Mouse (Mus musculus) hindbrain, embryonic 15.5 days (tissue): ENCODE results near the gene Kcnma1. TPM values are rescaled to one million over a fixed set of nuclear protein-coding genes. Genes with fewer than 3 reads are reported as not detected.

ENCODE experiments used
- ATAC-seq: fragments of 200-750 bp; cut with Nextera tagmentation; 2 replicates; pipeline ENCODE4 v1.8.0; 2017; ENCODE audit warnings: low read depth, moderate number of reproducible peaks, moderate TSS enrichment; ENCODE audit not compliant: low FRiP score
- H3K27ac ChIP-seq: fragments of 300-500 bp; sonication (generic); replicated peaks from 2 replicates; pipeline ENCODE4 v1.5.1; 2015; ENCODE audit warnings: mild to moderate bottlenecking, inconsistent platforms
- H3K27me3 ChIP-seq: fragments of 300-500 bp; sonication (generic); 2 replicates; pipeline ENCODE4 v1.6.1; 2015; ENCODE audit warnings: control low read depth, inconsistent platforms
- H3K36me3 ChIP-seq: fragments of 300-500 bp; sonication (generic); 2 replicates; pipeline ENCODE4 v1.6.1; 2015; ENCODE audit warnings: control low read depth, inconsistent platforms
- H3K4me1 ChIP-seq: fragments of 300-500 bp; sonication (generic); replicated peaks from 2 replicates; pipeline ENCODE4 v1.6.1; 2015; ENCODE audit warnings: control low read depth, inconsistent platforms
- H3K4me2 ChIP-seq: fragments of 300-500 bp; sonication (generic); 2 replicates; pipeline ENCODE4 v1.6.1; 2015; ENCODE audit warnings: moderate library complexity, mild to moderate bottlenecking, inconsistent platforms
- H3K4me3 ChIP-seq: fragments of 300-500 bp; sonication (generic); 2 replicates; pipeline ENCODE4 v1.5.1; 2015; ENCODE audit warnings: mild to moderate bottlenecking, inconsistent platforms
- H3K9ac ChIP-seq: fragments of 300-500 bp; sonication (generic); 2 replicates; pipeline ENCODE4 v1.6.1; 2015; ENCODE audit warnings: inconsistent platforms
- H3K9me3 ChIP-seq: fragments of 300-500 bp; sonication (generic); 2 replicates; pipeline ENCODE4 v1.6.1; 2016; ENCODE audit warnings: control low read depth, inconsistent platforms
- WGBS: fragments of 180-500 bp; shearing (Covaris S2); methylation state at CpG from one replicate; pipeline ENCODE4 v1.1.7; 2015; 5-methylcytosine and 5-hydroxymethylcytosine counted together
- polyA plus RNA-seq: library from polyadenylated mRNA; unstranded; fragments of >200 nt; fragmentation: Nextera tagmentation; extraction: Ambion mirVana; gene quantifications from 2 replicates; pipeline ENCODE4 v1.2.1, GENCODE M21; 2015

Kcnma1 gene
- polyA plus RNA-seq, 1 experiment from 2014 or later: 16.6 TPM

- WGBS: 73% methylated on average over 8 of the region's 8 CpGs
- ATAC-seq: no peak
- H3K36me3 ChIP-seq: no peaks in the 10 kb centered on the region; the same call in 1 of the 2 replicates
- no peak overlapping the region for H3K4me2 ChIP-seq
- H3K4me3 ChIP-seq: no peak overlapping the region
- H3K9me3 ChIP-seq: no peaks in the 10 kb centered on the region
- H3K27me3 ChIP-seq: no peaks in the 10 kb centered on the region
- no peak overlapping the region for H3K27ac ChIP-seq
- no peak overlapping the region for H3K9ac ChIP-seq
- H3K4me1 ChIP-seq: no peaks in the 10 kb centered on the region
Observed at GRCm38 (mm10) chr14:23493750-23494495, 520.4 kb downstream of the Kcnma1 start.

- H3K4me1 ChIP-seq: no peaks in the 10 kb centered on the region
- no peak overlapping the region for H3K4me3 ChIP-seq
- no peak overlapping the region for H3K27ac ChIP-seq
- no peak overlapping the region for H3K9ac ChIP-seq
- WGBS: 86% methylated on average over 9 of the region's 9 CpGs
- no peaks in the 10 kb centered on the region for H3K27me3 ChIP-seq
- ATAC-seq: no peak
- no peaks in the 10 kb centered on the region; the same call in 1 of the 2 replicates for H3K36me3 ChIP-seq
- no peaks in the 10 kb centered on the region for H3K9me3 ChIP-seq
- no peak overlapping the region for H3K4me2 ChIP-seq
Observed at GRCm38 (mm10) chr14:23492581-23493360, 521.5 kb downstream of the Kcnma1 start.

GRCm38 (mm10) chr14:23491359-23491758, 522.9 kb downstream of the Kcnma1 start:
- Histone ChIP-seq H3K4me2 (no peak overlapping the region), H3K36me3 (no peaks in the 10 kb centered on the region), H3K4me1 (no peaks in the 10 kb centered on the region), H3K9me3 (no peaks in the 10 kb centered on the region), H3K9ac (no peak overlapping the region), H3K27ac (no peak overlapping the region), H3K4me3 (no peak overlapping the region), H3K27me3 (no peaks in the 10 kb centered on the region)
- WGBS: 42% methylated on average over 2 of the region's 2 CpGs
- no peak for ATAC-seq

- no peak for ATAC-seq
- 87% methylated on average over 1 of the region's 1 CpGs for WGBS
Observed at GRCm38 (mm10) chr14:23486687-23487086, 527.6 kb downstream of the Kcnma1 start.

DNA sequence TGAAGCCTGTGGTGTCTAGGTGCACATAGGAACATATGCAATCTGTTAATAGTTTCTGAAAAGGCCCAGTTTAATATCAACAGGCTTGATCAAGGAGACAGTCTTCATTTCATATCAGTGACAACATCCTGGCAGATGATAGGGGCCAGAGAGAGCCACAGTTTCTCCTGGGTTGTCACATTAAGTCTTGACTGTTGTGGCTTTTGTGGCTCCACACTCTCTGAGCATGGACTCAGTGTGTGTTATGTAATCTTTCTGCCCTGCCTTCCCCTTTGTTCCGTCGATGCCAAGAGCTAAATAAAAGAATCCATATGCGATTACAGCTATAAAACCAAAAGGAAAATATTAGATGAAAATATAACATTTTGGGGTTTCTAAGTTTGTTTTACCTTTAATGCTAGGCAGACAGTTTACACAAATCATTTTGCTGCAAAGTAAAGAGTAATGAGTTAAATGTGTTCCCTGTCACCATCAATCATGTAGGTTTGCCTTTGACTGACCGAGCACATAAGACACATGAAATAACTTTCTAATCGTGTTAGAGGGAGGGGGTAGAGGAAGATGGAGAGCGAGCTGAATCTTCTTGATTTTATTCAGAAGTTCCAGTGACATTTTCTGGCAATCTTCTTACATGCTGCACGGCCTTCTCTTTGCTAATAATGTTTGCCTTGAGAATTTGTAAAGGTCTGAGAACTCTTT, 528.3 kb downstream of the Kcnma1 start:
- Histone ChIP-seq H3K27ac (no peak overlapping the region), H3K36me3 (no peaks in the 10 kb centered on the region), H3K4me2 (no peak overlapping the region), H3K9me3 (no peaks in the 10 kb centered on the region), H3K4me3 (no peak overlapping the region), H3K27me3 (no peaks in the 10 kb centered on the region), H3K9ac (no peak overlapping the region), H3K4me1 (no peaks in the 10 kb centered on the region)
- ATAC-seq: no peak
- WGBS: 84% methylated on average over 7 of the region's 7 CpGs

More at GRCm38 (mm10) chr14:23486687-23487086, 527.6 kb downstream of the Kcnma1 start:
- no peaks in the 10 kb centered on the region for H3K36me3 ChIP-seq
- no peak overlapping the region for H3K9ac ChIP-seq
- no peak overlapping the region for H3K4me2 ChIP-seq
- no peaks in the 10 kb centered on the region for H3K27me3 ChIP-seq
- no peak overlapping the region for H3K27ac ChIP-seq
- H3K9me3 ChIP-seq: no peaks in the 10 kb centered on the region
- H3K4me3 ChIP-seq: no peak overlapping the region
- no peaks in the 10 kb centered on the region for H3K4me1 ChIP-seq

GRCm38 (mm10) chr14:23475129-23475528, 539.2 kb downstream of the Kcnma1 start:
- no peaks in the 10 kb centered on the region for H3K27me3 ChIP-seq
- H3K4me2 ChIP-seq: no peak overlapping the region
- no peak overlapping the region for H3K9ac ChIP-seq
- ATAC-seq: no peak
- no peaks in the 10 kb centered on the region for H3K9me3 ChIP-seq
- 85% methylated on average over 4 of the region's 4 CpGs for WGBS
- H3K36me3 ChIP-seq: no peaks in the 10 kb centered on the region
- H3K4me1 ChIP-seq: no peaks in the 10 kb centered on the region
- H3K4me3 ChIP-seq: no peak overlapping the region
- no peak overlapping the region for H3K27ac ChIP-seq

- Histone ChIP-seq H3K36me3 (no peaks in the 10 kb centered on the region), H3K4me2 (no peak overlapping the region), H3K27ac (no peak overlapping the region), H3K9me3 (no peaks in the 10 kb centered on the region), H3K27me3 (no peaks in the 10 kb centered on the region), H3K9ac (no peak overlapping the region), H3K4me3 (no peak overlapping the region), H3K4me1 (no peaks in the 10 kb centered on the region)
- ATAC-seq: no peak
- 81% methylated on average over 2 of the region's 2 CpGs for WGBS
Observed at GRCm38 (mm10) chr14:23470071-23470470, 544.2 kb downstream of the Kcnma1 start.

GRCm38 (mm10) chr14:23465135-23465534, 549.2 kb downstream of the Kcnma1 start:
- no peak overlapping the region for H3K4me3 ChIP-seq
- no peak overlapping the region for H3K4me2 ChIP-seq
- no peaks in the 10 kb centered on the region for H3K36me3 ChIP-seq
- no peak for ATAC-seq
- H3K4me1 ChIP-seq: no peaks in the 10 kb centered on the region
- H3K27me3 ChIP-seq: no peaks in the 10 kb centered on the region
- WGBS: 85% methylated on average over 2 of the region's 2 CpGs
- H3K9ac ChIP-seq: no peak overlapping the region
- H3K27ac ChIP-seq: no peak overlapping the region
- H3K9me3 ChIP-seq: no peaks in the 10 kb centered on the region

- no peak overlapping the region for H3K4me2 ChIP-seq
- no peak overlapping the region for H3K4me3 ChIP-seq
- no peak overlapping the region for H3K9ac ChIP-seq
- H3K36me3 ChIP-seq: no peaks in the 10 kb centered on the region
- H3K9me3 ChIP-seq: no peaks in the 10 kb centered on the region
- H3K4me1 ChIP-seq: no peaks in the 10 kb centered on the region
- WGBS: 58% methylated on average over 4 of the region's 4 CpGs
- no peak for ATAC-seq
- no peak overlapping the region for H3K27ac ChIP-seq
- no peaks in the 10 kb centered on the region for H3K27me3 ChIP-seq
Observed at GRCm38 (mm10) chr14:23458560-23458959, 555.7 kb downstream of the Kcnma1 start.

- 87% methylated on average over 6 of the region's 6 CpGs for WGBS
- no peak overlapping the region for H3K27ac ChIP-seq
- no peak for ATAC-seq
- H3K4me3 ChIP-seq: no peak overlapping the region
- no peaks in the 10 kb centered on the region for H3K36me3 ChIP-seq
- no peaks in the 10 kb centered on the region for H3K4me1 ChIP-seq
- H3K9ac ChIP-seq: no peak overlapping the region
- H3K9me3 ChIP-seq: no peaks in the 10 kb centered on the region
- H3K27me3 ChIP-seq: no peaks in the 10 kb centered on the region
- H3K4me2 ChIP-seq: no peak overlapping the region
Observed at GRCm38 (mm10) chr14:23451681-23452080, 562.6 kb downstream of the Kcnma1 start.

GRCm38 (mm10) chr14:23437467-23437866, 576.8 kb downstream of the Kcnma1 start:
- H3K27ac ChIP-seq: no peak overlapping the region
- WGBS: 90% methylated on average over 3 of the region's 3 CpGs
- H3K9me3 ChIP-seq: no peaks in the 10 kb centered on the region
- H3K9ac ChIP-seq: no peak overlapping the region
- no peaks in the 10 kb centered on the region for H3K4me1 ChIP-seq
- ATAC-seq: no peak
- no peaks in the 10 kb centered on the region for H3K27me3 ChIP-seq
- no peak overlapping the region for H3K4me2 ChIP-seq
- H3K36me3 ChIP-seq: peaks cover 3% of the 10 kb centered on the region; the same call in 1 of the 2 replicates
- H3K4me3 ChIP-seq: no peak overlapping the region

DNA sequence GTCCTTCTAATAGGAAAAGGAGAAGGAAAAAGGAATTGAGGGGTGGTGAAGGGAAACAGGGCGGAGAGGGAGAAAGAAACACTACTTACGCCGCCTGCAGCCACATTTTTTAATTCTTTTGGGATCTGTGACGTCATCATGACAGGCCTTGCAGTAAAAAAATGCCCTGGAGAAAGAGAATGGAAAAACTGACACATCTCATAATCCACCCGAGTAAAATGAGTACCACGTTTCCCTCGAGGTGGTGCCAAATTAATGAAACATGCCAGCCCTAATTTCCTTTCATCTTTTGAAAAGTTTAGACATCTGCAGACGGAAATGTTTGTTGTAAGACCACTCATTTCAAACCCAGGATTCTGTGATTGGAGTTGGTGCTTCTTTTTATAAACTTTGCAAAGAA, 578.4 kb downstream of the Kcnma1 start:
- 70% methylated on average over 8 of the region's 8 CpGs for WGBS
- no peaks in the 10 kb centered on the region for H3K9me3 ChIP-seq
- H3K4me2 ChIP-seq: no peak overlapping the region
- no peaks in the 10 kb centered on the region for H3K4me1 ChIP-seq
- H3K9ac ChIP-seq: no peak overlapping the region
- ATAC-seq: no peak
- no peaks in the 10 kb centered on the region for H3K27me3 ChIP-seq
- H3K4me3 ChIP-seq: no peak overlapping the region
- peaks cover 3% of the 10 kb centered on the region; the same call in 1 of the 2 replicates for H3K36me3 ChIP-seq
- no peak overlapping the region for H3K27ac ChIP-seq
